Mouse (Mus musculus) lung, adult 18-20 months (tissue): ENCODE measurements around the gene Ece2.

Experiments
- DNase-seq, 2 experiments: peaks; one replicate each; pipeline ENCODE4 v3.0.0; 2022; ENCODE audit warnings: mixed read lengths in 2 of 2

Gene Ece2

GRCm38 (mm10) chr16:20629731-20630634, at the start of gene Ece2:
Ece2 (plus strand) TSS chr16:20629828.
- no peak for DNase-seq

DNA sequence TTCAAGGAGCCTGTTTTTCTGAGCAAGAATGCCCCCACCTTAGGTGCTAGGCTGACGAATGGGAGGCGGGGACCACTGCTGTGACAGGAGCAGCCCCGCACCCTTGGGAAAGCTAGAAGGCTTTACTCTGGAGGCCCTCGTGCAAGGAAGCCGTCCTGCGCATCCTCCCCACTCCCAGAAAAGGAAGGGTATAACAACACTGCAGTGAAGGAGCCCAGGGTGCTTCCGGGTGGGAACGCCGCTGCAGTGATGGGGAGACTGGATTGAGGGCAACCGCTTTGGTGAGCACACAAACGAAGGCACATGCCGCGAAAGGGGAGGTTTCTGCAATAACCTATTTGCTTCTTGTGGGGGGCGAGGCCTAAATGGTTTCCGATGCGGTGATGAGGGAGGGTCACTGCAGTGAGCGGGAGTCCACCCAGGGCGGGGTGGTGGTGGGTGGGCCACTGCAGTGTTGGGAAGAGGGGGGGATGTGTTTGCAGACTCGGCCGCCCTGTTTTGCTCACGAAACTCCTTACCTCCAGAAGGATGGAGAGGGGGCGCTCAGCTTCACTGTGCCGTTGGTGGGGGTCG, 40.2 kb upstream of the Ece2 start, which contains the start of gene Vwa5b2:
TSS of gene Vwa5b2 (plus strand) at position 106 of the 573 bp plus-strand sequence.
- DNase-seq: no peak

DNA sequence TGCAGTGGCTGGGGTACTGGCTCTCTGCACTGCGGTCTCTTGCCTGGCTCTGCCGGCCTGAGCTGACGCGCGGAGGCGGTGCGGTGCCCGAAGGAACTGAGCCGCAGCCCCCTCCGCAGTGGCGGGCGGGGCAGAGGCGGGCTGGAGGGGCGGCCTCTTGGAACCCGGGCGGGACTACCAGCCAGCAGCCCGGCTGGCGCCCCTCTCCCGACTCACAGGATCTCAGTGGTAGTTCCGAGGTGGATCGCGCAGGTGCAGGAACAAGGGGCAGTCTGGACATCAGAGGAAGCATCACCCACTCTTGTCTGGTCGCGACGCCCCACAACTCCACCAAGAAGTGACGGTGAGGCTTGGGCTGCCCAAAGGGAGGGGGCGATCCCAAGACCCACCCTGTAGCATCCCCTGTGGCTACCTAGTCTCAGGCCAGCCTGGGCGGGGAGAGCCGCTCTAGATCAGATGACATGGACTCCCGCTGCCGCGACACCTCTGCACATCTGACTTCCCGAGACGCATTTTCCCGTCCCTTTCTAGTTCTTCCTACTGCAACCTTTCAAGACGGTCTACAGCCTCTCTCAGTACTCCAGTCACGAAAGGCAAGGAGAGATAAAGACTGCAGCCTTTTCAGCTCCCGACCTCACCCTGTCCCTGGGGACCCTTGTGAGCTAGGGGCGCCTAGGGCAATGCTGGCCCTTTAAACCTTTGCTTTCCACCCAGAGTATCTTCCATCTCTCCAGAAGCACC, 39.5 kb upstream of the Ece2 start:
- DNase-seq: no peak

DNA sequence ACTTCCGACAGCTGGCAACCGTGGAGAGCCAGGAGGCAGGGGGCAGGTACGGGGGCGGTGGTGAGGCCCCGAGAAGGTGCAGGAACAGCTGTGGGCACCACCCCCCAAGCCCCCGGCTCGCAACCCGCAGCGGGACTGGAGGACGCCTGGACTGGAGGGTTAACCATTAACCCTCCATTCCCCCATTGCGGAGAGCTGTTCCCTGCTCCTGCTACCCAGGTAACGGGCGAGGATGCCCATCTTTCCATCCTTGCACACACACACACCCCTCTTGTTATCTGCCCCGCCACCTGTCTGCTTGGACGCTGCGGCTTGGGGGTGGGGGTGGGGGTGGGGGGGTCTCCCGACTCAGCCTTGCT, 39.0 kb upstream of the Ece2 start:
- DNase-seq: no peak

GRCm38 (mm10) chr16:20591076-20591705, 38.4 kb upstream of the Ece2 start:
- DNase-seq: no peak

DNA sequence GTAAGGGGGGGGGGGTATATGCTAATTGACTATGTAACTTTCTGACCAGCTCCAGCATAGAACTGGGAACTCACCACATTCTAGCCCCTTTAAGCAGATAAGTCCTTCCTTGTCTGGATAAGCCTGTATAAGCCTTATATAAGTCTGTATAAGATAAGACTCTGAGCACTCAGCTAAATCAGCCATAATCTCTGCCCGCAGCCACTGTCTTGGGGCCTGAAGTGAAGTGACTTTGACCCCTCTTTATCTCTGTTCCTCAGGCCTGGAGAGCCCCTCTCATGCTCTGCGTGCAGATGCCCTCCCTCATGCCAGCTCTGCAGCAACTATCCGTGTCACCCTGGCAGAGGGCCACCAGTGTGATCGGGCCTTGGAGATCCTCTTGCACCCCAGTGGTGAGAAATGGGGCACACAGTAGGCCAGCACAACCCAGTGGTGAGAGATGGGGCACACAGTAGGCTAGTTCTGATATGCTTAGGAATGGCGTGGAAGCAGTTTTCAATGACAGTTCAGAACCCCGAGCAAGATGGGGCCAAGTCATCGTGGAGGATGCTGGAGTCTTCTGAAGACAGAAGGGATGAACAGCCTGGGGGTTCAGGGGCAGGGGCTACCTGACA, 34.5 kb upstream of the Ece2 start:
- no peak for DNase-seq

- no peak for DNase-seq
Measured at GRCm38 (mm10) chr16:20595737-20596136, 33.9 kb upstream of the Ece2 start.

DNA sequence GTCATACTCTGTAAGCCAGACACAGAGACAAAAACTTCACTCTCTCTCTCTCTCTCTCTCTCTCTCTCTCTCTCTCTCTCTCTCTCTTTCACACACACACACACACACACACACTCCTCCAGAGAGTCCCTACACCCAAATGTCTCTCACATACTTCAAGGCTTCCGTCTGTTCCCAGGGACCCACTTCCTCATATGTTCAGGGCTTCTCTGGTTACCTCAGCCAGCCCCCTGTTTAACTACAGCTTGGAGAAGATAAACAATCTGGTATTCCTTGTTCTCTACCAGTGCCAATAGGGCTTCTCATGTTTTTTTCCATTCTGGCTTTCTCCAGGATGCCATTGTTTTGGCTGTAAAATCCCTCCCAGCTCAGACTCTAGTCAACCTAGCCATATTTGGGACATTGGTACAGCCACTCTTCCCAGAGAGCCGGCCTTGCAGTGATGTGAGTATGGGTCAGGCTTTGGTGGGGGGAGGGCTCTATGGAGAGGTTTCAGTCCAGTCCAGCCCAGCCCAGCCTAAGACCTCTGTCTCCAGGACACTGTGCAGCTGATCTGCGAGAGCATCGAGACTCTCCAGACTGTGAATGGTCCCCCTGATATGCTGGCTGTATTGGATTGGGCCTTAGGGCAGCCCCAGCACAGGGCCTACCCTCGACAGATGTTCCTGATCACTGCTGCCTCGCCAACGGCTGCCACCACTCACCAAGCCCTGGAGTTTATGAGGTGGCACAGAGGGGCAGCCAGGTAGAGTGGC, 32.8 kb upstream of the Ece2 start:
- DNase-seq: no peak

GRCm38 (mm10) chr16:20600511-20600910, 29.1 kb upstream of the Ece2 start:
- no peak for DNase-seq

- no peak for DNase-seq
Measured at GRCm38 (mm10) chr16:20604705-20605104, 24.9 kb upstream of the Ece2 start.

DNA sequence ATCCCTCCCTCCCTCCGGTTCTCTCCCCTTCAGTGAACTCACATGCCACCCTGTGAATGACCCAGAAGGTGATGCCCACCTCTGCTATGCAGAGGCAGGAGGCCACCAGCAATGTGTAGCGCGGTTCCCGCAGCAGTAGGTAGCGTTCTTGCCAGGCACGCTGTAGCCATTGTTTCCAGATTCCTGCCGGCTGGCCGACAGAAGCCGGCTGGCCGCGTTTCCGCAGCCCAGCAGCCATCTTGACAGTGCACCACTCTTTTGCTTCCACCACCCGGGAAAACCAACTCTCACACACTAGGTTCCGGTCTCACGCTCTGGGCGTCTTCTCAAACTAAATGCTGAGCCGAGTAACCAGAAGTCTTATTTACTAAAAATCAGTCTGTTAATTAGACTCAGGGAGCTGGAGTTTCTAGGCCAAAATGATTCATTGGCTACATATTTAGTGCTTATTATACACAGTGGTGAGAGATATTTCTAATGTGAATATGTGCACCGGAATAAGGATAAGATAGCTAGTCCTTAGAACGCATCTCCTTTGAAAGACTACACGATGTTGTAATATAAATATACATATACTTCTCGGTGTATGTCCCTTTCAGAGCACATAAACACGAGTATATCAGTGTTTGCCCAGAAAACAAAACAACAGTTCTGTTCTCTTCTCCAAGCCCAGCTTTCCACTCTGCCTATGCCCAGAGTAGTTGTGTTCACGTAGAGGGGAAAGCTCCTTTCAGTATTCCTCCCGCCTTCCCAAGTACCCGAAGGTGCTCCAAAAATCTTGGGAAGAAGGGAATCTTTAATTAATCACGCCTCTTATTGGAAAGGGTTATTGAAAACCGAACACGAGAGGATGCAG, 18.9 kb upstream of the Ece2 start:
- DNase-seq: peak; percentile 73

DNA sequence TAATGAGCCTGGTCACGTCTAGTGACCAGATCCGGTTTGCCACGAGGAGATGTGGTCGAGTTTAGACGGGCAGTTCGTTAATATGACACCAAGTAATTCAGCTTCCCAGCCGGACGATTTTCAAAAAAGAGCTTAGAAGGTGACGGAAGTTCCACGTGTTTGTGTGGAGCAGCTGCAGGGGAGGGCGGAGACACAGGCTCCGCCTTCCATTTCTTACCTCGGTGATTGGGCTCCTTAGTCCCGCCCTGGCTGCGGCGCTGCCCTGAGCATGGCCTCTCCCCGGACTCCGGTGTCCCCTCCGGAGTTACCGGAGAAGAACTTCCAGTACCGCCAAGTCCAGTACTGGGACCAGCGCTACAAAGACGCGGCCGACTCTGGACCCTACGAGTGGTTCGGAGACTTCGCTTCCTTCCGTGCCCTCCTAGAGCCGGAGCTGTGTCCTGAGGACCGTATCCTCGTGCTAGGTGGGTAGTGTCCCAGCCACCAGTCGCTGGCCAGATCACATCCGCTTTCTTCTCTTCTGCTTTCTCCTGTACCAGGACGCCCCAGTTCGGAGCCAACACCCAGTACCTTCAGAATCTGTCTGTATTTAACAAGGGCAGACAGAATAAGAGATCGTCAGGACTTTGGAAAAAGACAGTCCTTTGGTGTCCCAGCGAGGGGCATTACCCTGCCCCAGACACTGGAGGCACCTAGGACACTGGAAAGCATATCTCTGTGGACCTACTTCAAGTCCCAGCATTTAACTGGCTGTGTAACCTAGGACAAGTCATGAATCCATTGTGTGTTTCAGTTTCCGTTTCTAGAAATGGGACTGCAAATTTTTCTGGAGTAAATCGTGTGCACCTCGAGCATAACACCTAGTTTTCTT, 18.0 kb upstream of the Ece2 start, which contains the start of the genes Eef1akmt4, Gm49333 and Alg3:
TSS of gene Eef1akmt4 (plus strand) at position 237 of the 871 bp plus-strand sequence.
TSS of gene Gm49333 (plus strand) at position 254 of the 871 bp plus-strand sequence.
TSS of gene Alg3 (minus strand) at position 379 of the 871 bp plus-strand sequence.
- DNase-seq: peak; percentile 92

DNA sequence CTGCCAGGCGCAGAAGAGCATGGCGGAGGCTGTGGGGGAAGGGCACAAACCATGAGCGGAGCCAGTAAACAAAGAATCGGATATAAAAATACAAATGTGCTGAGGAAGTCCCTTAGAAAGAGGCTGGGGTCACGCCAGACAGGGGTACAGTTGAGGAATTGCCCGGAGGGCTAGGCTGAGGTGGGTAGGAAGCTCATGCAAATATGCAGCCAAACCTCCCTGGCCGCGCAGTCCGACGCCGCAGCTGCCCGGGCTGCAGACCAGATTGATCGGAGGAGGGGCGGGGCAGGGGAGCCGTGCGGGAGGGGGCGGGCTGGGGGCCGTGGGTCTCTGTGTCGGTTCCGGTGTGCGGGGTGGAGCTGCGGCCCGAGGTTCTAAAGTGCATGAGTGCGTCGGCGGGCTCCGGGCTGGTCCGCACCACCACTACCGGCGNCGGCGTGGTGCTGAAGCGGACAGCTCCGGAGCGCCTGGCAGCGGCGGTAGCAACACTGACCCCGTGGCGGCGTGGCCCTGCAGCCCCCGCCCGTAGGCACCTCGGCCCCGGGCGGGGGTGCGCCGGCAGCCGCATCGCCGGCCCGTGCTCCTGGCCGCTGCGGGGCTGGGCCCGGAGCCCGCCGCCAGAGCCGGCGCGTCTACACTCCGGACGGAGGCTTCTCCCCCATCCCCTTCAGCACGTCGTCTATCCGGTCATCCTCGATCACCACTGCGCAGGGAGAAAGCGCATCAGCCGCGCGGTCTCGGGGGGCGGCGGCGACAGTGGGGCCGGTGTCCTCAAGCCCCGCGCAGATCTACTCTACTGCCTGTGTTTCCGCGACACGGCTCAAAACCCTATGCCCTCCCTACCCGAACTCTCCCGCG, 9.9 kb upstream of the Ece2 start:
- DNase-seq: no peak

- no peak for DNase-seq
Measured at GRCm38 (mm10) chr16:20620399-20620735, 9.3 kb upstream of the Ece2 start.

- DNase-seq: no peak
Measured at GRCm38 (mm10) chr16:20620751-20621190, 8.9 kb upstream of the Ece2 start.

DNA sequence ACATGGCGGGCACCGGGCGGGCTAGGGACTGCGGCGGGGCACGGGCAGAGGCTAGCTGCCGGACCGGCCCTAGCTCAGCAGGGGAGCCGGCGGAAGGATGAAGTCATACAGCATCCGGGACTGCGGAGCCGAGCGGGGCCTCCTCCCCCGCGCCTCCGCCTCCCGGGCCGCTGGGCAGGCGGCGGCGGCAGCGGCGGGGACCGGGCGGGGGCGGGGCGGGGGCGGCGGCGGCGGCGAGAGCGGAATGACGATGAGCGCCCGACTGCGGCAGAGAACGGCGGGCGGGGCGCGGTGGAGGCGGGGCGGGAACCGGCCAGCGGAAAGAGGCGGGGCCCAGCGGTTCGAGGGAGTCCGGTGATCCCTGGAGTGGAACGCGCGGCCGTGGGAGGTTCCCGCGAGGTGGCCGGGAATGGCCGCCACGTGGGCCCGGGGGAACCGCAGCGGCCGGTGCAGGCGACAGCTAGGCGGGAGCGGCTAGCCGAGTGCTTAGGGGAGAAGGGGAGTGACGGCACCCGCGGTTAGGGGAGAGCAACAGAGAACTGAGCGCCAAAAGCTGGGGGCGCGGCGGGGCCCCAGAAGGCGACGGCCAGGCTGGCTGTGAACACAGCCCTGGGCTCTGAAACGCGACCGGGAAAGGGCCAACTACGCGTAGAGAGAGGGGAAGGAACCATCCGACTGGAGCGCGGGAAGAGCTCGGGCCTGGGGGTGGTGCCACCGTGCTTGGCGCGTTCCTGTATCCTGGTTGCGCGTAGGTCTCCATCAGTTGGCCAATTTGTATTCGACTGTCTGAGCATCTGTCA, 8.2 kb upstream of the Ece2 start, which contains the start of gene Camk2n2:
TSS of gene Camk2n2 (minus strand) at position 97 of the 800 bp plus-strand sequence.
- DNase-seq: peak; percentile 76 to 82

GRCm38 (mm10) chr16:20621991-20622685, 7.5 kb upstream of the Ece2 start:
- DNase-seq: peak; percentile 79 to 85
